ENCODE assay signal across 18 mouse cellular contexts in the genomic region with DNA sequence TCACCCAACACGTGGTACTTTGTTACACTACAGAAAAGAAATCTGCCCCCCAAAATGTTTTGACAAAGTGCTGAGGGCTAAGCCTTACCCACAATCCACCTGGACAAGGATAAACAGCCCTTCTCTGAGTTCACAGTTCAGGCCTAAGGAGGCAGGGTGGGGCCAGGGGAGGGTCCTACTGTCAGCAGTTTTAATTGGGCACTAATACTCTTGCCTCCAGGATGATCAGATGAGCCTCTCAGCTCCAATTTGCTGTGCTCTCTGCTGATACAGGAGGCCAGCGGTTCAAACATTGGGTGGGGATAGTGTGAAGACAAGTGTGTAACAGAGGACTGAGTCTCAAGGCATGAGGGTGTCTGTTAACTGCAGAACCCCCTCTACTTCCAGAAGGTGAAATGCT.
"Had no signal": no experiment of that assay in that cellular context is flagged by ENCODE, and none has a peak within 500 bp of the region (broad histone marks: within the 10 kb centered on the region; RNA-seq: fewer than 3 reads in every experiment).

No protein-coding gene starts in this region.

- DNase-seq: lung, adult 2 months; lung, postnatal 4 days; midbrain, embryonic 14.5 days; right cerebral cortex, postnatal 14 days; thymus, adult 2 months; thymus, postnatal 25 days; thymus, postnatal 4 days had no signal

- H3K27ac ChIP-seq: liver, embryonic 15.5 days; lung, embryonic 15.5 days; midbrain, embryonic 10.5 days; midbrain, embryonic 12.5 days; neural tube, embryonic 13.5 days; neural tube, embryonic 15.5 days; stomach, embryonic 15.5 days; stomach, postnatal 0 days had no signal

- H3K4me3 ChIP-seq: liver, embryonic 15.5 days; lung, embryonic 15.5 days; midbrain, embryonic 10.5 days; midbrain, embryonic 12.5 days; myocyte; neural tube, embryonic 13.5 days; neural tube, embryonic 15.5 days; stomach, embryonic 15.5 days had no signal

- H3K27me3 ChIP-seq: liver, embryonic 15.5 days; lung, embryonic 15.5 days; midbrain, embryonic 12.5 days; neural tube, embryonic 13.5 days; neural tube, embryonic 15.5 days; stomach, embryonic 15.5 days had no signal

- H3K4me1 ChIP-seq: liver, embryonic 15.5 days; lung, embryonic 15.5 days; stomach, embryonic 15.5 days had no signal

- H3K9ac ChIP-seq: liver, embryonic 15.5 days; lung, embryonic 15.5 days; midbrain, embryonic 12.5 days; neural tube, embryonic 13.5 days; neural tube, embryonic 15.5 days; stomach, embryonic 15.5 days had no signal

- H3K4me2 ChIP-seq: liver, embryonic 15.5 days; lung, embryonic 15.5 days; midbrain, embryonic 12.5 days; neural tube, embryonic 13.5 days; neural tube, embryonic 15.5 days; stomach, embryonic 15.5 days had no signal

- H3K36me3 ChIP-seq: liver, embryonic 15.5 days; lung, embryonic 15.5 days; midbrain, embryonic 10.5 days; midbrain, embryonic 12.5 days; neural tube, embryonic 13.5 days; neural tube, embryonic 15.5 days; stomach, embryonic 15.5 days had no signal

- ATAC-seq: lung, postnatal 0 days; midbrain, embryonic 16.5 days had no signal

- H3K9me3 ChIP-seq: liver, embryonic 15.5 days; lung, embryonic 15.5 days; midbrain, embryonic 10.5 days; midbrain, embryonic 12.5 days; neural tube, embryonic 13.5 days; neural tube, embryonic 15.5 days; stomach, embryonic 15.5 days had no signal
